Mouse (Mus musculus) c-Kit-positive CD71-positive TER-119-positive erythroid progenitor cells, embryonic 14.5 days (primary cell): Measurements from ENCODE around the gene Cpa4.

Experiments used
- DNase-seq: peaks from one replicate; pipeline ENCODE4 v3.0.0-alpha.2; 2013; ENCODE audit warnings: low spot score

Cpa4 gene

DNA sequence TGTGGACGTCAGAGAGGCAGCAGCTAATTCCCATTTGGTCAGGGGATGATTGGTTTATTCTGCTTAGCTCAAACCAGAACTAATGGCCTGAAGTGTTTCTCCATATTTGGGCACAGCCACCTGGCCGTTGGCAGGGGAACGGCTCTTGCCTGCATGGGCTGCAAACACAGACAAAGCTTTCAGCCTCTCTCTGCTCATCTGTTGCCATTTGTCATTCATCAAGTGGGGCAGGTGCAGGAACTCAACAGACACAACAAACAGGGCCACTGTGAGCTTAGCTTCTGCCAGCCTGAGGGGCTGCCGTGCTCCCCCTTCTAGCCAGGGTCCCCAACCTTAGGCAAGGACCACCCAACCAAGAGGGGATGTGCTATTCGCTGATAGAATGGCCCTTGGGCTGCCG is 60.0 kb downstream of the Cpa4 start:
- no peak for DNase-seq

DNA sequence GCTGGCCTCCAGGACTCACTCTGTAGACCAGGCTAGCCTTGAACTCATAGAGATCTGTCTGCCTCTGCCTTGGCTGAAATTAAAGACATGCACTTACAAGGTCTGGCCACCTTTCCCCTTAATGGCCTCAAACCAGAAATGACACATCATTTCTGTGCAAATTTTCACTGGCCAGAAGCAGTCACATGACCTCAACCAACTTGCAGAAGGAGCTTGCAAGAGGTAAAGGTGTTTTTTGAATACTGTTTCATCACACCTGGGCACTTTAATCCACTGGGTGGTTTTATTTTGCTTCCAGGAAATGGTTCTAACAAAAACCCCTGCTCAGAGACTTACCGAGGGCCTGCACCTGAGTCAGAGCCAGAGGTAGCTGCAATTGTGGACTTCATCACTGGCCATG is 61.8 kb downstream of the Cpa4 start:
- DNase-seq = no peak

DNA sequence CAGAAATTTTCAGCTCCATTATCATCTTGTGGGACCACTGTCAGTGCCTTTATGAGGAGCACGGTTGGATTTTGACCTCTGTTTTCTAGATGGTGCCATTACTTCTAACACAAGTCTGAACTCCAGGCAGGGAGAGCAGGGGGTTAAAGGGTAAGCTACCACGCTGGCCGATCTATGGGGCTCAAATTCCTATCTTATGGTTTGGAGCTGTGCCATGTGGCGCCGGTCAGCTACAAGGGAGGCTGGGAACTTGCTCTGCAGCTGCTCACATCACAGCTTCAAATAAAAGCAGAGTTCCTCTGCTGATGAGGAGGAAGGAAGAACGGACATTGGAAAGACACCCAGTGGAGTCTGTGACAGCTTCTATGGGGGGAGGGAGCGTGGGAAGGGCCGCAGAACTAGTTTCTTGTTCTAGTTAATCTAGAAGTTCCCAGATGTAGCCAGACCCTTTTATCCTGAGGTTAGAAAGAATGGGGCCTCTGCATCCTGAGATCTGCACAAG is 67.2 kb downstream of the Cpa4 start:
- no peak for DNase-seq

DNA sequence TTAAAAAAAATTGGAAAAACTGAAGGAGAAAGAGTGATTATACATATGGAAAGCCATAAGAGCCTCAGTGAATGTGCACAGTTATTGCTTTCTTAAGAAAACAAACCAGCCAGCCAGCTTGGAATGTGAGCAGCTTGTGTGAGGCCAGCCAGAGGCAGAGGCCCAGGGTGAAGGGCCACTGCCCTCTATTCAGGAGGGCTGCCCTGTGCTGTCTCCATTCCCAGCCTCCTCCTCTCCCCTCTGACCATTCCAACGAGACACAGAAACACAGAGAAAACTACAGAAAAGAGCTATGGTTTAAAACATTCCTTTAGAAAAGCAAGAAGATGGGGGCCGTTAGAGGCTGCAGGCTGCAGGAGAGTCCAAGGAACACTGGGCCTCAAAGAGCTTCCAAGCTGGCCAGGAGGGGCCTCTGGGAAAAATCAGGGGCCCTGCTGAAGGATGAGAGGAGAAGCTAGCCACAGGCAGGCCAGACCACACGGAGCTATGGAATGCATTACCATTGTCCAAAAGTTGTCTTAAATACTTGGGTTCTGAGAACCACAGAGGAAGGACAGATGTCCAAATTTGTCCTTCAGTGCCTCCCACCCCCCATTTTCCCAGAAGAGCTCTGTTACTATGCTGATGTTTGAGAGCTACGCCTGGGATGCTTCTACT is 68.1 kb downstream of the Cpa4 start:
- no peak for DNase-seq

DNA sequence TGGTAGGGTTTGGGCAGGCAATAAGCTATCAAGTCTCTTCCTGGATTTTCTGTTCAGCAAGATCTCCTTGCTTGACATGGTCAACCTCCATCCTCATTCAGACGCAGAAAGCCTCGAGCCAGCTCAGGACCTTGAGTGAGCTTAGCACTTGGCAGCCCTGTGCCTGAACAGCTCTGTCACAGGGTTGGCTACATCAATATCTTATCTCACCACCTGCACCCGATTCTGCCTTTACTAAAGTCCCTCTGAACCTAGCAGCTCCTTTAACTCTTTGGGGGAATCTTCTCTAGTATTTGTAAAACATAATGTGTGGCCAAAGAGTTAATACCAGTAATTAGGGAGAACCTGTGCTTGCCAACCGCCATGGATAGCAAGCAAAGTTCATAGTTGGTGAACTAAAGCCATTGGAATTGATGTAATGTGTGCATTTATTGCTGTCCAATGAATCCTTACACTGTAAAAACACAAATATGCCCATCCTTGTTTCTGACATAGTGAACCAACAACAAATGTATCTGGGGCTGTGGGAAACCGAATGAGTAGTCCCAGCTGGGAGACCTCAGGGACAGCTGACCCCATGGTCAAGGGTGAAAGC is 70.6 kb downstream of the Cpa4 start, which contains the start of gene Cpa1:
Gene Cpa1, plus strand, starts transcription at position 545 of the 595 bp plus-strand sequence.
- peak; percentile 27 for DNase-seq
